Mouse (Mus musculus) cortical plate, adult 2 months (tissue): ENCODE results near the gene Setd5.

Experiments
- CTCF ChIP-seq: fragments of 200-500 bp; IDR thresholded peaks from 2 replicates; pipeline ENCODE4 v1.5.1; 2011; ENCODE audit warnings: mild to moderate bottlenecking, control low read depth, low read length; ENCODE audit not compliant: insufficient read depth; ENCODE audit errors: extremely low read depth
- POLR2A ChIP-seq: fragments of 200-500 bp; IDR thresholded peaks from 2 replicates; pipeline ENCODE4 v1.6.1; 2011; ENCODE audit warnings: mild to moderate bottlenecking, low read length, control low read depth; ENCODE audit not compliant: insufficient read depth; ENCODE audit errors: extremely low read depth

DNA sequence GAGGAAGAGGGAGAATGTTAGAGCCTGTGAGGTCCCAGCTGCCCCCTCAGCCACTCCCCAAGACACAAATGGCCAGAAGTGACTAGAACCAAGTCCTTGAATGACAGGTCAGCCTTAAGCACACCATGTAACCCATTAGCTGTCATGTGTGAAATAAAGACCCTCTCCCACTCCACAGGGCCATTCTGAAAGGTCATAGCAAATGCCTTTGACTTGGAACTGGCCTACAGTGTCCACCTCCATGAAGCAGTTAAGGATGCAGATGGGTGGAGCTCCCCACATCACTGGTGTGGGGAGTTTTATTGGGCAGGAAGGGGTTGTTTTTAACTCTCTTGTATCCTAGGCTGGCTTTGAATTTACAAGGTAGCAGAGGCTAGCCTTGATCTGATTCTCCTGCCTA lies 94.8 kb downstream of the Setd5 start:
- TF ChIP-seq CTCF (no peak), POLR2A (no peak)
